Mouse (Mus musculus): ENCODE measurements around the gene Slc45a3.

Gene Slc45a3

DNA sequence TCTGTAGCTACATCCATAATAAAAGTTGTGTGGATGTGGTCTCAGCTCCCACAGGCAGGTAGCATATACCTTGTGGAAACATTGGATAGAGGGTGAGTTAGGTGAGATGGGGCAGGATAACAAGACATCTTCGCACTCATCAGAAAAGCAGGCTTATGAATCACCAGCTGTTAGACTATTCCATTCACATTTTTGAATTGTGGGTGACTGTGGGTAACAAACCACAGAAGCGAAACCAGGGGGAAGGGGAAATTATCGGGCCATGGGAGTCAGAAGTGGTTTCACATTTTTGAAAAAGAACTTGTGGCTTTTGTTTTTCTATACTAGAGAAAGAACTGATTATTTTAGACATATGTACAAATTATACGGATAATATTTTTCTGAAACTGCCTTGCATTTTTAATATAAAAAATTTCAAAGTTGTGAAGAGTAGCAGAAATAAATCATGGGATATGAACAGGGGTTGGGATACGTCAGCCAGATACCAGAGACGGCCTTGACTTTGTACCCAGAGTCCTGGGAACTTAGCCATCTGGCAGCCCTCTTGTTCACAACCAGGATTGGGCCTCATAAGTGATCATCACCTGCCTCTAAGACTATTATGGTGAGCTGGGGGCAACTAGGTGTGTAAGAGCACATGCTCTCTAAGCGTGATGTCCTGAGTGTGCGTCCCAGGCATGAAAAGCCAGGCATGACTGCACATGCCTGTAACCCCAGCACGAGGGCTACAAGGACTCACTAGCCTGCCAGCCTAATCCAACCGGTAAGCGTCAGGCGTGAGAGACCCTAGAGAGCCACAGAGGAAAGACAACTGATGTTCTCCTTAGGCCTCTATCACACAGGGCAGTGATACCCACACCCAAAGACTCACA, 30.6 kb downstream of the Slc45a3 start:
- DNase-seq (ENCODE audit: low spot score in 2 of 2): no peak

DNA sequence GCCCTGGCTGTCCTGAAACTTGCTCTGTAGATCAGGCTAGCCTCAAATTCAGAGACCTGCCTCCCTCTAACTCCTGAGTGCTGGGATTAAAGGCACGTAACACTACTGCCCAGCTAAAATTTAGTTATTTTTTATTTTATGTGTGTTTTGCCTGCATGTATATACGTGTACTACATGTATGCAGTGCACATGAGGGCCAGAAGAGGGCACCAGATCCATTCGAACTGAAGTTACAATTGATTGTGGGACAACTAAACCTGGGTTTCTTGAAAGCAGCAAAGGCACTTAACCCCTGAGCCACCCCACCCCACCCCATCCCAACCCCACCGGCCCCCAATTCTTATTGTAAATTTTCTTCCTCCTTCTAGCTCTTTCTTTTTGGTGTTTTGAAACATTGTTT, 32.3 kb downstream of the Slc45a3 start:
- no peak for DNase-seq (ENCODE audit: low spot score in 2 of 2)

DNA sequence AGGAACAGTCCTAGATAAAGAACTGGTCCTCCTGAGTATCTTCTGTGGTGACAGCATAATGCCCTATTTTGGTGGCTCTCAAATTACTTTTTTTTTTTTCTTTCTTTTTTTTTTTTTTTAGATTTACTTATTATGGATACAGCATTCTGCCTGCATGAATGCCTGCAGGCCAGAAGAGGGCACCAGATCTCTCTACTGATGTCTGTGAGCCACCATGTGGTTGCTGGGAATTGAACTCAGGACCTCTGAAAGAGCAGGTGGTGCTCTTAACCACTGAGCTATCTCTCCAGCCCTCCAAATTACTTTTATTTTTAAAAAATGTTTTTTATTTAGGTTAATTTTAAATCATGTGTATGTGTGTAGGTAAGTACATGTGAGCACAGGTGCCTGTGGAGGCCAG, 37.7 kb downstream of the Slc45a3 start:
- DNase-seq (ENCODE audit: low spot score in 2 of 2): no peak

DNA sequence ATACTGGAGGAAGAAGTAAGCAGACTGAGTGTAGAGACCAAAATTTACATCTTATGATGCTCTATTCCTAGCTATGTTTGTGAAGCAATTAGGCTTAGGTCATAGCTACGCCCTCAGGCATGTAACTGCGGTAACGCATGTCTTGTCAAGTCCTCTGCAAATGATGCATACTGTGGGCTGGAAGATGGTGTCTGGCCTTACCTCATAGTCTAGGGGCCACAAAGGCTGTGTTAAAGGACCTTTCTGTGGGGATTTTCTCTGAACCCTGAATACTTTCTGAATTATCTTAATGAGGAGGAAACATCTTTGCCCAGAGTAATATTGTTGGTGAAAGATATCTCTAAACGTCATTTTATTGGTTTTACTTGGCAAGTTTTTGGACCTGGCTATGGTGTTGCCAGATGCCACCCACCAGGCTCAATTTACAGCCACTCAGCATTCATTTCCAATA, 39.1 kb downstream of the Slc45a3 start:
- no peak for DNase-seq (ENCODE audit: low spot score in 2 of 2)

DNA sequence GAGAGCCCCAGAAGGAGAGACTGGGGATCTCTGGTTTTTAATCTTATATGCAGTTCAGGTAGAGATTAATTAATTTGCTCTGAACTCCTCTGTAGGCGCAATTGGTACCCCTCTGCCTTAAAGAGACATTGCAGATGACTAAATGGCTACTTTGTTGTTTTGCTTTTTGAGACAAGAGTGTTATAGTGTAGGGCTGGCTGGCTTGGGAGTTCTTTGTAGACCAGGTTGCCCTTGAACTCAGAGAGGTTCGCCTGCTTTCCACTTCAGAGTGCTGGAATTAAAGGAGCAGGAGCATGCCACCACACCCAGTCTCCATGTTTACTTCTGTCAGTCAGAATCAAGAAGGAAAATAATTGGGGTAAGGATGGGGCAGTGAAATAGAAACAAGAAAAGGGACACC, 40.3 kb downstream of the Slc45a3 start:
- no peak for DNase-seq (ENCODE audit: low spot score in 2 of 2)

DNA sequence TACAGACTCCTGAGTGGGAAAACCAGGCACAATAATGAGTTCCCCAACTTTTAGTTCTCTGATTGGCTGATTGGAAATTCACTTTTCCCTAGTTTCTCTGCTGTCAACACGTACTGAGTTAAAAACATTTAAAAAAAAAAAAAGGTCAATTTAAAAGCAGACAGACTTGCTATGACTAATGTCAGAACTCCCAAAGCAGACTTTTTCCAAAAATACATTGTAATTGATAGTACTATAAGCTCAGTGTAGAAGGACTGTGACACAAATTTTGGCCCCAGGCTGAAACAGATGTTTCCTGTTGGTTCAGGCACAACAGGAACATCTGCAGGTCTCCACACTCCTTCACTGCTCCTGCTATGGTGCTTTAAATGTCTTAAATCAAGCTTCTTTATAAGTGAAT, 41.0 kb downstream of the Slc45a3 start:
- no peak for DNase-seq (ENCODE audit: low spot score in 2 of 2)

DNA sequence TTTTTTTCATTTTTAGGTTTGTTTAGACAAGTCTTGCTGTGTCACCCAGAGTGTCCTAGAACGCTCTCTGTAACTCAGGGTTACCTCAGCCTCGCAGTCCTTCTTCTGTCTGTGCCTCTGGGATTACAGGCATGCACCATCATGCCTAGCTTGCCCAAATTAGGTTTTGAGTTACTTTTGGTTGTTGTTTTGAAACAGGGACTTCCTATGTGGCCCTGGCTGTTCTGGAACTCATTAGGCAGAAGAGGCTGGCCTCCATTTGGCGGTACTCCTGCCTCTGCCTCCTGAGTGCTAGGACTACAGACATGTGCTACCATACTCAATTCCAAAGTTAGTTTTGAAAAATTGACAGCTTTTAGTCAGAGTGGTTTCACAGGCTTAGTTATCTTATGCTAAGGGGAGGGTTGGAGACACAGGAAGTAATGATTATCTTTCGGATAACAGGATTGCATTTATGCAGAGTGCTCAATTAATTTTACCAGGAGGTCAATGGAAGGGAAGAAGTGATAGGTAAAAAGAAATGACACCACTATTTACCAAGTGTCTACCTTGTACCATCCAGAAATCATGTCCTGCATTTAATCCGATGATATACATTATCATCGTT, 41.9 kb downstream of the Slc45a3 start:
- no peak for DNase-seq (ENCODE audit: low spot score in 2 of 2)

DNA sequence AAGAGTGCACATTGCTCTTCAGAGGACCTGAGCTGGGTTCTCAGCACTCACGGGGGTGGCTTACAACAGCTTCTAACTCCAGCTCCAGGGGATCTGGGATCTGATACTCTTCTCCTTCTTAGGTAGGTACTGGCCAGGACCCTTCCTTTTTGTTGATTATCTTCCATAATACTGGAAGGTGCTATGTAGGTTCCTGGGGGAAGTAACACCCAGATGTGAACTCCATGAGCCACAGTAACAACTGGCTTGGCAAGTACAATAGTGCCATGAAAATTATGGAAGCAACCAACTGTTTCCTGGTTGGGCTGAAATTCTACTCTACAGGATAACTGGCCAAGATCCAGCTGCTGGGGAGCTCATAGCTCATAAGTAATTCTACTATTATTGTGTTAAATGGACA, 42.7 kb downstream of the Slc45a3 start:
- no peak for DNase-seq (ENCODE audit: low spot score in 2 of 2)

DNA sequence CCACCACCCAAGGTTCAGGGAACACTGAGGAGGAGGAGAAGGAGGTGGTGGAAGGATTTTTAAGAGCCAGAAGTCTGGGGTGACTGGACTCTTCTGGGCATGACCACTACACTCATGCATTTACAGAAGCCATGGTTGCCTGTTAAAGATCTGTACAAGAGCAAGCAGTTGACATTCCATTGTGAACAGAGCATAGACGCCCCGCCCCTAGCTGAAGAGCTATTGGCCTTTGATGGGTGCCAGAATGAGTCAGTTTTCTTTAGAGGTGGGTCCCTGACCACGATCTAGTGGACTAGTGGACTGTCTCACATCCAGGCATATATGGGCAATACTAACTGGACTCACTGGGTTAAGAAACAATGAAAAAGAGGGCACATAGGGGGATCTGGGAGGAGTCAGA, 43.3 kb downstream of the Slc45a3 start:
- DNase-seq (ENCODE audit: low spot score in 2 of 2): no peak

DNA sequence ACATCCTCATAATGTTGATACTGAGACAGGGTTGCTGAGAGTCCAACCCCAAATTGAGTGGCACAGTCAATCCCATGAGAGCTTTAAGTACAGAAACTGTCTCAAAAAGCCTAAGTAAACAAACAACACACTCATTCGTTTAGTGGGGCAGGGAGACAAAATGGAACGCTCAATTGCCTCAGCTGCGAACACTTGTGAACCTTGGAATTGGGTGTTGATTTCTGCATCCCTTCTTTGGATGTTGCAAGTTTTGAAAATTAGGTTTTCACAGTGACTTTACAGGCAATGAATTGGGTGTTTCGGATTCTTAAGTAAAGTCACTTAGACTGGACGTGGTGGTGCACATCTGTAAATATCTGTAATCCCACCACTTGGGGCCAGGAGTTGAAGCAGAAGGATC, 44.0 kb downstream of the Slc45a3 start:
- DNase-seq (ENCODE audit: low spot score in 2 of 2): no peak

DNA sequence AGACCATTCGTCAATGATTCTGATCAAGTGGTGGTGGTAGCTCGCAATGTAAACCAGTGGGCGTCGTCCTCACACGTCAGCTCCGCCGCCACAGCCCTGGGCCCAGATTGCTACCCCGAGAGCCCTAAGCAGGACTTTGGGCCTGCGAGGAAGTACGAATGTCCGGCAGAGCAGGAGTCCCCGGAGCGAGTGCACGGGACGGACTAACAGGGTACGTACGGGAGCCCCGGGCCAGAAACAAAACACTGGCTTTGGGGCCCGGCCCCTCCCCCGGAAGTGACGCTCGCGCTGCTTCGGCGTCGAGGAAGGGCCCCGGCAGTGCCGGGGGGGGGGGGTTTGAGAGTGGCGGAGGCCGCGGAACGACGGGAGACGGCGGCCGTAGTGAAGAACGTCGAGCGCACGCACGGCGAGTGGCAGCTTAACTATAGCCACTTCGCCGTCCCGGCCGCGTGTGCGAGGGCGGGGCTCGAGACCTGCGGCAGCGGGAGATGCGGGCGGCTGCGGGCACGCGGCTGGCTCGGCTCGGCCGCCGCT, 44.6 kb downstream of the Slc45a3 start, which contains the start of gene Elk4:
TSS of gene Elk4 (plus strand) at position 326 of the 534 bp plus-strand sequence.
- DNase-seq (ENCODE audit: low spot score in 2 of 2): peak; percentile 81 to 82

DNA sequence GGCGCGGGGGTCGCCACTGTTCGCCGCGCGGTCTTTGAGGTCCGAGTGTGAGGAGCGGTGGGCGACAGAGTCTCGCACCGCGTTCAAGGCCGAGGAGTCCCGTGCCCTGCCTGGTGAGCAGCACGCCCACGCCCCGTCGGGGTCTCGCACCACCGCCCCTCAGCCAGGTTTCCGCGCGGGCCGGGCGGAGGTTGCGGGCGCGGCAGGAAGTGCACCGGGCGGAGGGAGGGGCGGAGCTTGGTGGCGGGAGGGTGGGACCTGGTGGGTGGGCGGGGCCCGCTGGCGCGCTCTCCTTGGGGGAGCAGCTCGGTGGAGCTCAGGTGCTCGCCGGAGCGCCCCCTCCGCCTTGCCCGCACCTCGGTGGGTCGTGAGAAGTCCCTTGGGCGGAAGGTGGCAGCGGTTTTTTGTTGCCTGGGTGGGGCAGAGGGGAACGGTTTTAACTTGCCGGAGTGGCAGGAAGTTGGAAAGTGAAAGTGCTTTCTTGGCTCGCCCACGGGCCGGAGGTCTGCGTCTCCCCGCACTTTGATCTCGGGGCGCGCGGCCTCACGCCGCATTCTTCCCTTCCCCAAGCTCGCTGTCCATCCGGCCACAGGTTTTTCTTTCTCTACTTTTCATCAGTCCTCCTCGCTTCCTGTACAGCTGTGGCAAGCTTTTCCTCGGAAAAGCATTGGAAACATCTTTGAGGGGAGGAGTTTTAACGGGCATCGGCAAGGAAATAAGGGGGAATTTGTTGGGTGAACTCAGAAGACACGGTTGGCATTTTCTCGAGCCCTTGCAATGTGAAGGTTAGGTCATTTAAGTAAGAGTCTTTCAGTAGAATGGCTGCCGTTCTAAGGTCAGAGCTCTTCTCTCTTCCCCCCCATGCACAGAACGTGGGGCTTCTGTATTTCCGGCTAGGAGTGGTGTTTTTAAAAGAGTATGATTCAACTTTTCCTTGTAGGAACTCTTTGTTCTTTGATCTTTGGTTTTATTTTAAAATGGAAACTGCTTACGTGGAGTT, 45.4 kb downstream of the Slc45a3 start:
- peak; percentile 68 to 73 for DNase-seq (ENCODE audit: low spot score in 2 of 2)

DNA sequence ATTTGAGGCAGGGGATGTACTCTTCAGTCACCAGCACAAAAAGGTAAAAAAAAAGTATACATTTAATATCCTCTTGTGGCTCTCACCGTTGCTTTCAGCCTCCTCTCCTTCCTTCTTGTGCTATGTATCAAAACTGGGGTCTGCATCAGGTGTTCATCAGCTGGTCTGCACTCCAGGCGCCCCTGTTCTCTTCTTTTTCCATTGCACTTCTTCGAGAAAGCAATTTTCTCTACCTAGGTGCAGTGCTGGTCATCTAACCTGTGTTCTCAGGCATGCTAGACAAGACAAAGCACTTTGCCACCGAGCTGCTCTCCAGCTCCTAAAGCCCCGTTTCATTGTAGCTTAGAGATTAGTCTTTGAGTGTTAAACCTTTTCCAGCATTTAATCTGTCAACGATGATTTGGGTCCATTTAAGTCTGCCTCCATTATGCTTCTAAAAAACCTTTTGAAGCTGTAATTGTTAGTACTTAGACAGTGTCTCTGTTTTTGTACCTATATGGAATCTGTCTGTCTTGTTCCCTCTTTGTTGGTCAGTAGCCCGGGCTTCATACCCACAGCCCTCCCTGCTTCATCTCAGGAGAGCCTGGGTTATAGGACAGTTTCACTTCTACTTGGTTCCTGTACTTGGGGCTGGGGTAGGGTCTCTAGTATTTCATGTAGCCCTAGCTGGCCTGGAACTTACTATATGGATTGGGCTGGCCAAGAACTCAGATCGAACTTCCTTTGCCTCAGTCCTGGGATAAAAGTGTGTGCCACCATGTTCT, 46.3 kb downstream of the Slc45a3 start:
- DNase-seq (ENCODE audit: low spot score in 2 of 2): no peak

DNA sequence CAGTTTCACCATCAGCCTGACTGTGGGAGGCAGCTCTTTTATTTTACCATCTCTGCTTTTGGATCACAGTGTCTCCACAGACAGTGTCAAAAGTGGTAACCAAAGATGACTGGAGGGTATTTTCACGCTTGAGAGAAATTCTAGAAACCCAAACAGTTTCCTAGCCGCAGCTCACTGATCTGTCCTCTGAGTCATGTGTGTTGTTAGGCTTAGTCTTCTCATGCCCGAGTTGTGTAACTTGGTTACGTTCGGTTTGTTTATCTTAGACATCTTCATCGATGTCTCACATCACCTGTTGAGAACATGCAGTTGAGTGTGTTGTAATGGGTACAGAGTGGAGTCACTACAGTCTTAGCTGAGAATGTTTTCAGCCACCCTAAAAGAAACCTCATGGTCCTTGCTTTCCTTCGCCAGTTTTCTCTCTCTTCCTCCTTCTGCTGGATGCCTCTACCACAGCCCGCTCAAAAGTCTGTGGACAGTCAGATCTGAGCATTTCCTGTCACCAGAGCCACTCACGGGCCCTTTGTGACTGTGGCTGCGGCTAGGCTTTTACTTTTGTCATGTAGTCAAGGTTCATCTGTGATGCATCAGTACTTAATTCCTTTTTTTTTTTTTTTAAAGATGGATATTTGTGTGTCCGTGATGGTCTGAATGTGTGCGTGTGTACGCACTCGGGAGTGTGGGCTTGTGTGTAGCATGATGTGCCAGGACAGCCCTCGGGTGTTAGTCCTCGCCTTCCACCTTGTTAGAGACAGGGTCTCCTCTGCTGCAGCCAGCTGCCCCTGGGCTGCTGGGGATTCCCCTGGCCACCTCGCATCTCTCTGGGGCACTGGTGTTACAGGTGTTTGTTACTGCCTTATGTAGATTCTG, 48.1 kb downstream of the Slc45a3 start:
- no peak for DNase-seq (ENCODE audit: low spot score in 2 of 2)

DNA sequence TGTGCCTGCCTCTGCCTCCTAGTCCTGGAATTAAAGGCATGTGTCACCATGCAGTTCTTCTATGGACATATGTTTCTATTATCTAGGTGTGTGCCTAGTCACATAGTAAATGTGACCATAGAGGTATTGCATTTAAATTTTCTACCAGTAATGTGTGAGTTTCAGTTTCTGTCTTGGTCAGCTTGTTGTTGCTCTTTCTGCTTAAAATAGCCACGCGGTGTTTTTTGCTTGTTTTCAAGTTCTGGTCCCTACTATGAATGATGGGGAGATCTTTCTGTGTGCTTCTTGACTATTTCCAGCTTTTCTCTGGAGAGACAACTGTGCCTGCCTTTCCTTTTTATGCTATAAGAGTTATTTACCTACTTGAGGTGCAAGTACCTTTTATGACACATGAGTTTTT, 49.0 kb downstream of the Slc45a3 start:
- no peak for DNase-seq (ENCODE audit: low spot score in 2 of 2)

DNA sequence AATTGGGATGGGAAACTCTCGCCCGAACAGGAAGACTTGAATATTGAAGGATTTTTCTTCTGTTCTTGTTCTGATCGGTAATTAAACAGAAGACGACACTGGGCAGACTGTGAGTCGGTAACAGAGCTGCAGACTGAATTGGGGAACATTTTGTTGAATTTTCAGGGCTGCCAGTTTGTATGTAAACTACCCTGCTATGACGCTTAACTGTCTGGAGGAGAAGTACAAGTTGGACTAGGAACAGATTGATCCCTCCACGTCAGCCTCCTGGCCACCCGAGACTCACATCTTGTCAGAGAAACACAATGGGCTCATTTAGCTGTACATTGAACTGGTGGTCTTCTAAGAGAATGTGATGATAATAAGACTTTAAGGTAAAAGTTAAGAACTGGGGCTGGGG, 50.1 kb downstream of the Slc45a3 start:
- no peak for DNase-seq (ENCODE audit: low spot score in 2 of 2)

DNA sequence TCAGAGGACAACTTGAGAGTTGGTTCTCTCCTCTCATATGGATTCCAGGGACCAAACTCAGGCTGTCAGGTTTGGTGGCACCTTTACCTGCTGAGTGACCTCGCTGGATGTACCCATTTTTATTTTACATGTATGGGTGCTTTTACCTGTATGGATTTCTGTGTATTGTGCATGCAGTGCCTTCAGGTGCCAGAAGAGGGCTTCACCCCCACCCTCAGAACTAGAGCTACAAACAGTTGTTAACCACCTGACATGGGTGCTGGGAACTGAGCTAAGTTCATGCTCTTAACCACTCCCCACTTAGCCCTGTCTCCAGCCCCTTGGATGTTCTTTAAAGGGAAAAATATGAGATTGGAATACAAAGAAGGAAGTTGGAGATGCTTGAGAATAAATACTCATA, 52.0 kb downstream of the Slc45a3 start:
- no peak for DNase-seq (ENCODE audit: low spot score in 2 of 2)

DNA sequence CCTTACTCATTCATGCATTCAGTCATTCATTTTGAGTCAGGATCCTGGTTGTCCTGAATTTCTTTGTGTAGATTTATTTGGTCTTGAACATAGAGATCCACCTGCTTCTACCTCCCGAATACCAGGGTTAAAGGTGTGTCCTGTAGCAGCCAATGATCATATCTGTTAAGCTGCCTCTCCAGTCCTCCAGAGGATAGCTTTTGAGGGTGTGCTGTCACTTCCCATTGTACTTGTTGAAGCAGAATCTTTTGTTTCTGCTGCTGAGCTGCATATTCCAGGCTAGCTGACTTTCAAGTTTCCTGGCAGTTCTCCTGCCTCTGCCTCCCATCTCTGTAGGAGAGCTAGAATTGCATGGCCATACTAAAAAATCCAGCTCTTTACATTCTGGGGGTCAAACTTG, 53.9 kb downstream of the Slc45a3 start:
- no peak for DNase-seq (ENCODE audit: low spot score in 2 of 2)

DNA sequence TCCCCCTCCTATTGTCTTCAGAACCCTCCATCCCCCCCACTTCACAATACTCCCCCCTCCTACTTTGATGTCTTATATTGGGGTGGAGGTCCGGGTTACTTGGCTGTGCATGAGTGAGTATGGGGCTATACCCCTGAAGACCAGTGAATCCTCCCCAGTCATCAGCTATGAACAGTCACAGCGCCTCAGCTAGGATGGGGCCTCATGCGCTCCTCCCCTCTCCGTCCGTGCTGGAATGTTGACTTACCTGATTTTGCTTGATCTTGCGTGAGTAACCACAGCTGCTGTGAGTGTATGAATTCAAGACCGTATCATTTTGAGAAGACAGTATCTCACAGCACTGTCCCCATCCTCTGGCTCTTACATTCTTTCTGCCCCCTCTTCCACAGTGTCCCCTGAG, 57.1 kb downstream of the Slc45a3 start:
- no peak for DNase-seq (ENCODE audit: low spot score in 2 of 2)

DNA sequence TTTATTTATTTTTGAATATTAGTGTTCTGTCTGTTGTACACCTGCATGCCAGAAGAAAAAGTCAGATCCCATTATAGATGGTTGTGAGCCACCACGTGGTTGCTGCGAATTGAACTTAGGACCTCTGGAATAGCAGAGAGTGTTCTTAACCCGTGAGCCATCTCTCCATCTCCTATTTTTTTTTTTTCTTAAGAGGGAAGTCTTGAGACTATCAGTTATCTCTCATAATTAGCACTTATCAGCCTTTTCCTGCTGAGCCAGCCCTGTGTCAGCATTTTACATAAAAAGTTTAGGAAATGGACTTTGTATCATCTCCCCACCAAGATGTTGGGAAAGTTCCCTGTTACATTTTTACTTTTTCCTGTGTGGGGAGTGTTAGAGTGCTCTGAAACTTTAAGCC, 59.3 kb downstream of the Slc45a3 start:
- DNase-seq (ENCODE audit: low spot score in 2 of 2): no peak
